Comparison of ENCODE assay signal across 24 mouse cellular contexts in genomic region chr1:20018198-20018925, GRCm38 (mm10).
DNase-seq lines count a peak whose midpoint lies in the region; ATAC-seq lines count a peak whose summit lies in the region.
"Had no signal": no experiment of that assay in that cellular context is flagged by ENCODE, and none has a peak within 500 bp of the region (broad histone marks: within the 10 kb centered on the region; RNA-seq: fewer than 3 reads in every experiment).

No protein-coding gene starts in this region.

- peak; percentile 45; the same call in 1 of the 2 replicates for ATAC-seq in forebrain, embryonic 16.5 days
- ATAC-seq in forebrain, embryonic 13.5 days: no peak
- ATAC-seq in neural tube, embryonic 12.5 days (ENCODE audit: low FRiP score, low read depth): peak; percentile 65
- ATAC-seq in hindbrain, embryonic 15.5 days (ENCODE audit: low FRiP score, low read depth): peak; percentile 68; the same call in 1 of the 2 replicates
- peak; percentile 86; the same call in 1 of the 2 replicates for ATAC-seq in neural tube, embryonic 14.5 days (ENCODE audit: low read depth)
- ATAC-seq: intestine, postnatal 0 days; liver, embryonic 12.5 days had no signal

- no peaks in the 10 kb centered on the region for H3K36me3 ChIP-seq in forebrain, embryonic 16.5 days (ENCODE audit: control insufficient read depth, insufficient read depth)
- H3K36me3 ChIP-seq in forebrain, embryonic 13.5 days (ENCODE audit: poor library complexity, severe bottlenecking): no peaks in the 10 kb centered on the region
- H3K36me3 ChIP-seq in neural tube, embryonic 12.5 days: no peaks in the 10 kb centered on the region
- no peaks in the 10 kb centered on the region for H3K36me3 ChIP-seq in hindbrain, embryonic 15.5 days
- H3K36me3 ChIP-seq in neural tube, embryonic 14.5 days (ENCODE audit: control insufficient read depth, insufficient read depth, low read length): no peaks in the 10 kb centered on the region
- H3K36me3 ChIP-seq: forebrain, embryonic 10.5 days; G1E; heart, embryonic 12.5 days; limb, embryonic 13.5 days; liver, embryonic 12.5 days had no signal

- DNase-seq in neural tube, embryonic 10.5 days (ENCODE audit: extremely low spot score, low spot score): no peak
- no peak for DNase-seq in right cerebral cortex, postnatal 36 days (ENCODE audit: low spot score in 2 of 2)
- no peak for DNase-seq in layer of hippocampus, postnatal 25 days (ENCODE audit: extremely low spot score in 1 of 2, low spot score in 1 of 2)
- DNase-seq: B cell, adult 2 months; cerebellum, adult 9-10 months; gastrocnemius, postnatal 25 days; heart, adult 18-20 months; heart, postnatal 10 days; kidney, postnatal 25 days; lung, adult 18-20 months; lung, postnatal 10 days; right cerebral cortex, postnatal 25 days had no signal

- no peaks in the 10 kb centered on the region for H3K27me3 ChIP-seq in forebrain, embryonic 16.5 days (replicated peaks; ENCODE audit: control insufficient read depth, insufficient read depth, low read length)
- H3K27me3 ChIP-seq in forebrain, embryonic 13.5 days: no peaks in the 10 kb centered on the region
- H3K27me3 ChIP-seq in neural tube, embryonic 12.5 days (replicated peaks): no peaks in the 10 kb centered on the region
- no peaks in the 10 kb centered on the region for H3K27me3 ChIP-seq in hindbrain, embryonic 15.5 days
- no peaks in the 10 kb centered on the region for H3K27me3 ChIP-seq in neural tube, embryonic 14.5 days (ENCODE audit: control insufficient read depth, insufficient read depth, low read length)
- H3K27me3 ChIP-seq: CH12.LX; heart, embryonic 12.5 days; limb, embryonic 13.5 days; liver, embryonic 12.5 days had no signal

- H3K9me3 ChIP-seq in forebrain, embryonic 16.5 days (ENCODE audit: control insufficient read depth, low read length): no peaks in the 10 kb centered on the region
- no peaks in the 10 kb centered on the region for H3K9me3 ChIP-seq in forebrain, embryonic 13.5 days (replicated peaks)
- no peaks in the 10 kb centered on the region for H3K9me3 ChIP-seq in neural tube, embryonic 12.5 days
- H3K9me3 ChIP-seq in hindbrain, embryonic 15.5 days: no peaks in the 10 kb centered on the region
- no peaks in the 10 kb centered on the region for H3K9me3 ChIP-seq in neural tube, embryonic 14.5 days (ENCODE audit: control insufficient read depth, low read length)
- H3K9me3 ChIP-seq: forebrain, embryonic 10.5 days; G1E; heart, embryonic 12.5 days; limb, embryonic 13.5 days; liver, embryonic 12.5 days had no signal

- 79% methylated on average over 8 of the region's 8 CpGs for WGBS in forebrain, embryonic 16.5 days
- WGBS in forebrain, embryonic 13.5 days: 82% methylated on average over 8 of the region's 8 CpGs
- 73% methylated on average over 8 of the region's 8 CpGs for WGBS in neural tube, embryonic 12.5 days
- 69% methylated on average over 8 of the region's 8 CpGs for WGBS in hindbrain, embryonic 15.5 days
- WGBS in neural tube, embryonic 14.5 days: 63% methylated on average over 8 of the region's 8 CpGs

- H3K9ac ChIP-seq in forebrain, embryonic 16.5 days (replicated peaks; ENCODE audit: low read depth, low read length): no peak overlapping the region
- H3K9ac ChIP-seq in forebrain, embryonic 13.5 days: no peak overlapping the region
- no peak overlapping the region for H3K9ac ChIP-seq in neural tube, embryonic 12.5 days
- H3K9ac ChIP-seq in hindbrain, embryonic 15.5 days: no peak overlapping the region
- no peak overlapping the region for H3K9ac ChIP-seq in neural tube, embryonic 14.5 days (replicated peaks; ENCODE audit: low read depth, low read length)
- H3K9ac ChIP-seq: heart, embryonic 12.5 days; limb, embryonic 13.5 days; liver, embryonic 12.5 days had no signal

- no peaks in the 10 kb centered on the region for H3K4me1 ChIP-seq in forebrain, embryonic 16.5 days (replicated peaks; ENCODE audit: control insufficient read depth, insufficient read depth, low read length)
- H3K4me1 ChIP-seq in forebrain, embryonic 13.5 days: no peaks in the 10 kb centered on the region
- no peaks in the 10 kb centered on the region for H3K4me1 ChIP-seq in neural tube, embryonic 12.5 days
- H3K4me1 ChIP-seq in hindbrain, embryonic 15.5 days (replicated peaks): no peaks in the 10 kb centered on the region
- H3K4me1 ChIP-seq in neural tube, embryonic 14.5 days (ENCODE audit: control insufficient read depth, insufficient read depth, low read length): no peaks in the 10 kb centered on the region
- H3K4me1 ChIP-seq: forebrain, embryonic 10.5 days; heart, embryonic 12.5 days; limb, embryonic 13.5 days; liver, embryonic 12.5 days had no signal

- no peak overlapping the region for H3K4me2 ChIP-seq in forebrain, embryonic 16.5 days (ENCODE audit: low read length)
- H3K4me2 ChIP-seq in forebrain, embryonic 13.5 days: no peak overlapping the region
- H3K4me2 ChIP-seq in neural tube, embryonic 12.5 days (replicated peaks): no peak overlapping the region
- H3K4me2 ChIP-seq in hindbrain, embryonic 15.5 days: no peak overlapping the region
- H3K4me2 ChIP-seq in neural tube, embryonic 14.5 days (ENCODE audit: low read depth, low read length): no peak overlapping the region
- H3K4me2 ChIP-seq: heart, embryonic 12.5 days; limb, embryonic 13.5 days; liver, embryonic 12.5 days had no signal

- H3K4me3 ChIP-seq in forebrain, embryonic 16.5 days (replicated peaks; ENCODE audit: low read length): no peak overlapping the region
- H3K4me3 ChIP-seq in forebrain, embryonic 13.5 days: no peak overlapping the region
- no peak overlapping the region for H3K4me3 ChIP-seq in neural tube, embryonic 12.5 days
- H3K4me3 ChIP-seq in hindbrain, embryonic 15.5 days: no peak overlapping the region
- no peak overlapping the region for H3K4me3 ChIP-seq in neural tube, embryonic 14.5 days (ENCODE audit: low read depth, low read length)
- H3K4me3 ChIP-seq: forebrain, embryonic 10.5 days; heart, embryonic 12.5 days; limb, embryonic 13.5 days; liver, embryonic 12.5 days had no signal

- H3K27ac ChIP-seq in forebrain, embryonic 16.5 days (ENCODE audit: low read length): no peak overlapping the region
- no peak overlapping the region for H3K27ac ChIP-seq in forebrain, embryonic 13.5 days
- no peak overlapping the region for H3K27ac ChIP-seq in neural tube, embryonic 12.5 days
- no peak overlapping the region for H3K27ac ChIP-seq in hindbrain, embryonic 15.5 days (replicated peaks)
- H3K27ac ChIP-seq in neural tube, embryonic 14.5 days (ENCODE audit: low read depth, low read length): no peak overlapping the region
- H3K27ac ChIP-seq: forebrain, embryonic 10.5 days; limb, embryonic 13.5 days; liver, embryonic 12.5 days had no signal
